In genomic region chr13:29023486-29023885, GRCm38 (mm10) we compare ENCODE assay signal across 11 mouse cellular contexts.
DNase-seq lines count a peak whose midpoint lies in the region.
"Had no signal": no experiment of that assay in that cellular context is flagged by ENCODE, and none has a peak within 500 bp of the region (broad histone marks: within the 10 kb centered on the region; RNA-seq: fewer than 3 reads in every experiment).

No protein-coding gene starts in this region.

- DNase-seq in left cerebral cortex, postnatal 10 days (ENCODE audit: extremely low spot score in 1 of 2, low spot score in 2 of 2): peak; percentile 15 to 39
- DNase-seq in left cerebral cortex, adult 11 months (ENCODE audit: low spot score): no peak
- peak; percentile 8 to 16 for DNase-seq in right cerebral cortex, adult 2 months (ENCODE audit: low spot score in 2 of 2)
- no peak for DNase-seq in right cerebral cortex, postnatal 4 days
- DNase-seq in right cerebral cortex, postnatal 14 days: peak; percentile 37
- DNase-seq in heart, postnatal 14 days: no peak
- DNase-seq: adrenal gland, adult 2 months; adrenal gland, postnatal 25 days; cerebellum, adult 2 months; gastrocnemius, postnatal 10 days; heart, postnatal 36 days had no signal

- intact Hi-C loops in left cerebral cortex, postnatal 10 days (cut with DNase I): no loop called here
- intact Hi-C loops in heart, postnatal 14 days (cut with DNase I): no loop called here

Comparison
In these comparisons a context has a peak if more than half of its experiments do, and no peak if none do; other contexts are left out.
1. DNase-seq: peak in left cerebral cortex, postnatal 10 days (2 of 2), right cerebral cortex, adult 2 months (2 of 2) and right cerebral cortex, postnatal 14 days (single experiment); none in left cerebral cortex, adult 11 months (single experiment), right cerebral cortex, postnatal 4 days (single experiment) and heart, postnatal 14 days (0 of 2).